Mouse (Mus musculus) G1E (cell line): ENCODE results near the gene Gucy2e.

ENCODE experiments used
- CTCF ChIP-seq: IDR thresholded peaks from 2 replicates; pipeline ENCODE4 v1.5.1; 2012; ENCODE audit warnings: low read depth, low read length, inconsistent platforms, mixed read lengths
- GATA1 ChIP-seq: IDR thresholded peaks from 2 replicates; pipeline ENCODE4 v1.6.1; 2012; ENCODE audit warnings: borderline replicate concordance, low read length, inconsistent platforms, mixed read lengths
- POLR2AphosphoS5 ChIP-seq: IDR thresholded peaks from 2 replicates; pipeline ENCODE4 v1.6.1; 2012; ENCODE audit warnings: low read depth, low read length, inconsistent platforms; ENCODE audit not compliant: insufficient replicate concordance
- TAL1 ChIP-seq: conservative IDR thresholded peaks from 2 replicates; pipeline ENCODE4 v1.6.1; 2012; ENCODE audit warnings: low read depth, low read length, inconsistent platforms, mixed read lengths

DNA sequence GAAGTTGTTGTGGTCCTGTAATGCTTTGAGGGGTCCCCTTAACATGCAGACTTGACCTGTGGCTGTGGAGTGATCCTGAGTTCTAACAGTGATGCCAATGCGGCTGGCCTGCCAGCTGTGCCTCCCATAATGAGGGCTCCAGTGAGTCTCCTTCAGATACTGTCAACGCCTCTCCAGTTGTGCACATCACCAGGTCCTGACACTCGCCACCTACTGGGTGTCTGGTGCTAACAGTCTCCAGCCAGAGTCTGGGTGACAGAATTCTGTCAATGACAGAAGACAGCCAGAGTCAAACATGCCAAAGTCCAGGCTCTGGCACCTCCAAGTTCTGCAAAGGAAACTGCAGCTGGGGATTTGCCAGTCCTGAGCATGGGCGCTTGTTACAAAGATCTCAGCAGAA lies 15.8 kb downstream of the Gucy2e start:
- TF ChIP-seq CTCF (no peak), GATA1 (no peak), POLR2AphosphoS5 (no peak), TAL1 (no peak)
